19 mouse cellular contexts compared by ENCODE assay signal in the genomic region with DNA sequence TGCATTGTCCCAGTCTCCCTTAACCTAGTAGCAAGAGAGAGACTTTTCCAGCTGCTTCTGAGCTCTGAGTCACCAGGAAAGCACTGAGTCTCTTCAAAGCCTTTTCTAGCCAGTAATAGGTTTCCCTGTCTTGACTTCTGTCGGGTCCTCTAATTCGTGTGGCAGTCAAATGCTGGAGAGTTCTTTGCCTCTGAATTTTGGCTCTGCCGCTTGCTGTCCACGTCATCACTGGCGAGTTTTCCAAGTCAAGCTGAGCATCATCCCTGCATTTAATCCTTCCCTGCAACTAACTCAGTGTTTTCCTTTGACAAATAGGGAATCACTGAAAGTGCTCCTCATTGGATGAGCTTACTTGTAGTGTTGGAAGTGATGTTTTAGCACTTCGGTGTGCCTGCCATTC. TPM values are rescaled to one million over a fixed set of nuclear protein-coding genes. Genes with fewer than 3 reads are reported as not detected.
DNase-seq lines count a peak whose midpoint lies in the region; ATAC-seq and TF ChIP-seq lines count a peak whose summit lies in the region.
"Had no signal": no experiment of that assay in that cellular context is flagged by ENCODE, and none has a peak within 500 bp of the region (broad histone marks: within the 10 kb centered on the region; RNA-seq: fewer than 3 reads in every experiment).

No protein-coding gene starts in this region.

- no peak overlapping the region for H3K4me3 ChIP-seq in cerebellum, adult 2 months (replicated peaks; ENCODE audit: insufficient read depth, low read depth, low read length)
- H3K4me3 ChIP-seq in hindbrain, embryonic 10.5 days = no peak overlapping the region
- no peak overlapping the region for H3K4me3 ChIP-seq in neural tube, embryonic 15.5 days (replicated peaks)
- H3K4me3 ChIP-seq: embryonic facial prominence, embryonic 10.5 days; erythroblast, embryonic 14.5 days; hindbrain, embryonic 13.5 days; lung, embryonic 15.5 days had no signal

- intact Hi-C loops in heart, postnatal 10 days (cut with DNase I) = no loop called here
- intact Hi-C loops in heart, postnatal 36 days (cut with DNase I) = no loop called here

- H3K9ac ChIP-seq in neural tube, embryonic 15.5 days (replicated peaks) = no peak overlapping the region
- H3K9ac ChIP-seq: hindbrain, embryonic 13.5 days; lung, embryonic 15.5 days had no signal

- ATAC-seq in neural tube, embryonic 15.5 days (ENCODE audit: low FRiP score) = no peak
- ATAC-seq: forebrain, embryonic 16.5 days; intestine, embryonic 16.5 days had no signal

- H3K27me3 ChIP-seq in cerebellum, adult 2 months (ENCODE audit: control insufficient read depth, insufficient read depth, low read length) = no peaks in the 10 kb centered on the region; the same call in 1 of the 2 replicates
- no peaks in the 10 kb centered on the region for H3K27me3 ChIP-seq in hindbrain, embryonic 10.5 days (ENCODE audit: insufficient read depth, poor library complexity, severe bottlenecking)
- no peaks in the 10 kb centered on the region for H3K27me3 ChIP-seq in neural tube, embryonic 15.5 days (replicated peaks)
- H3K27me3 ChIP-seq: hindbrain, embryonic 13.5 days; lung, embryonic 15.5 days had no signal

- WGBS in cerebellum, adult 2 months = 32% methylated on average over 6 of the region's 6 CpGs
- WGBS in hindbrain, embryonic 10.5 days = 84% methylated on average over 6 of the region's 6 CpGs
- WGBS in neural tube, embryonic 15.5 days = 82% methylated on average over 6 of the region's 6 CpGs

- no peak overlapping the region for H3K27ac ChIP-seq in cerebellum, adult 2 months (ENCODE audit: insufficient read depth, low read length)
- H3K27ac ChIP-seq in hindbrain, embryonic 10.5 days = no peak overlapping the region
- H3K27ac ChIP-seq in neural tube, embryonic 15.5 days (replicated peaks) = no peak overlapping the region
- H3K27ac ChIP-seq: embryonic facial prominence, embryonic 10.5 days; hindbrain, embryonic 13.5 days; kidney, postnatal 0 days; lung, embryonic 15.5 days had no signal

- H3K4me2 ChIP-seq in neural tube, embryonic 15.5 days = no peak overlapping the region
- H3K4me2 ChIP-seq: hindbrain, embryonic 13.5 days; lung, embryonic 15.5 days had no signal

- no peaks in the 10 kb centered on the region; the same call in 1 of the 2 replicates for H3K4me1 ChIP-seq in cerebellum, adult 2 months (ENCODE audit: control insufficient read depth, insufficient read depth, low read length)
- 0 out of 2 replicates have a peak, but pooled peaks cover 3% of the 10 kb centered on the region for H3K4me1 ChIP-seq in hindbrain, embryonic 10.5 days (replicated peaks)
- H3K4me1 ChIP-seq in neural tube, embryonic 15.5 days = no peaks in the 10 kb centered on the region
- H3K4me1 ChIP-seq: embryonic facial prominence, embryonic 10.5 days; hindbrain, embryonic 13.5 days had no signal

- TF ChIP-seq CTCF in cerebellum, adult 2 months (IDR thresholded peaks at IDR 0.05; ENCODE audit: borderline replicate concordance, insufficient read depth, low read depth, low read length) = no peak

- no peak for TF ChIP-seq POLR2A in cerebellum, adult 2 months (IDR thresholded peaks at IDR 0.05; ENCODE audit: borderline replicate concordance, insufficient read depth, low read length)

- no peaks in the 10 kb centered on the region for H3K9me3 ChIP-seq in hindbrain, embryonic 10.5 days
- H3K9me3 ChIP-seq in neural tube, embryonic 15.5 days (replicated peaks) = no peaks in the 10 kb centered on the region
- H3K9me3 ChIP-seq: embryonic facial prominence, embryonic 10.5 days; hindbrain, embryonic 13.5 days; lung, embryonic 15.5 days had no signal

- H3K36me3 ChIP-seq in hindbrain, embryonic 10.5 days = no peaks in the 10 kb centered on the region
- H3K36me3 ChIP-seq in neural tube, embryonic 15.5 days = no peaks in the 10 kb centered on the region
- H3K36me3 ChIP-seq: embryonic facial prominence, embryonic 10.5 days; hindbrain, embryonic 13.5 days; lung, embryonic 15.5 days had no signal

- DNase-seq in cerebellum, adult 2 months = peak; percentile 23 to 31
- no peak for DNase-seq in cerebellum, postnatal 4 days (ENCODE audit: low spot score in 2 of 2)
- peak; percentile 65 to 68 for DNase-seq in heart, postnatal 10 days
- no peak for DNase-seq in heart, adult 8-10 months (ENCODE audit: low spot score)
- peak; percentile 42 for DNase-seq in brain, adult 2 months (ENCODE audit: low read depth, low spot score)
- peak; percentile 48 to 52 for DNase-seq in heart, postnatal 36 days
- DNase-seq in hindbrain, embryonic 10.5 days (ENCODE audit: low spot score) = no peak
- DNase-seq: cerebellum, adult 11-12 months; liver; right cerebral cortex, postnatal 4 days; thymus, adult 2 months had no signal

RNA-seq across cellular contexts. Expression of gene Tgfbr1, which starts 36.6 kb away (rescaled TPM):
- polyA plus RNA-seq in cerebellum, adult 2 months (2012; rRNA removed) = 6.2 and 6.3 TPM in 2 replicates
- total RNA-seq in heart, postnatal 10 days (2021) = 10 to 100 TPM; 22.3 to 24.1 TPM
- 10 to 100 TPM; 12.6 to 14.0 (median 13.2) TPM for total RNA-seq in heart, adult 8-10 months (2022)
- 10 to 100 TPM; 16.2 to 18.7 TPM for total RNA-seq in heart, postnatal 36 days (2021)
- polyA plus RNA-seq in hindbrain, embryonic 10.5 days (2016; fragmentation: Nextera tagmentation; extraction: Ambion mirVana) = 85.8 and 92.0 TPM in 2 replicates
- 24.6 and 26.7 TPM in 2 replicates for polyA plus RNA-seq in neural tube, embryonic 15.5 days (2015; fragmentation: Nextera tagmentation; extraction: Ambion mirVana)

Comparison
In these comparisons a context has a peak if more than half of its experiments do, and no peak if none do; other contexts are left out.
1. DNase-seq: peak in cerebellum, adult 2 months (2 of 2), heart, postnatal 10 days (2 of 2), brain, adult 2 months (single experiment) and heart, postnatal 36 days (2 of 2); none in cerebellum, postnatal 4 days (0 of 2), heart, adult 8-10 months (single experiment) and hindbrain, embryonic 10.5 days (single experiment).